Mouse (Mus musculus) sigmoid colon, adult 10 weeks (tissue): ENCODE results near the gene Dnmt3b. TPM values are rescaled to one million over a fixed set of nuclear protein-coding genes. Genes with fewer than 3 reads are reported as not detected.

Source experiments
- polyA plus RNA-seq: library from polyadenylated mRNA; stranded (reverse); fragments of 350-450 nt; fragmentation: Illumina TruSeq; extraction: RNeasy Lipid Tissue Mini Kit (QIAGEN cat#74804); gene quantifications from one replicate; pipeline ENCODE4 v1.2.3, GENCODE M21; 2014; ENCODE audit warnings: low read depth, low replicate concordance

The Dnmt3b gene
- polyA plus RNA-seq, result 1.4 TPM

DNA sequence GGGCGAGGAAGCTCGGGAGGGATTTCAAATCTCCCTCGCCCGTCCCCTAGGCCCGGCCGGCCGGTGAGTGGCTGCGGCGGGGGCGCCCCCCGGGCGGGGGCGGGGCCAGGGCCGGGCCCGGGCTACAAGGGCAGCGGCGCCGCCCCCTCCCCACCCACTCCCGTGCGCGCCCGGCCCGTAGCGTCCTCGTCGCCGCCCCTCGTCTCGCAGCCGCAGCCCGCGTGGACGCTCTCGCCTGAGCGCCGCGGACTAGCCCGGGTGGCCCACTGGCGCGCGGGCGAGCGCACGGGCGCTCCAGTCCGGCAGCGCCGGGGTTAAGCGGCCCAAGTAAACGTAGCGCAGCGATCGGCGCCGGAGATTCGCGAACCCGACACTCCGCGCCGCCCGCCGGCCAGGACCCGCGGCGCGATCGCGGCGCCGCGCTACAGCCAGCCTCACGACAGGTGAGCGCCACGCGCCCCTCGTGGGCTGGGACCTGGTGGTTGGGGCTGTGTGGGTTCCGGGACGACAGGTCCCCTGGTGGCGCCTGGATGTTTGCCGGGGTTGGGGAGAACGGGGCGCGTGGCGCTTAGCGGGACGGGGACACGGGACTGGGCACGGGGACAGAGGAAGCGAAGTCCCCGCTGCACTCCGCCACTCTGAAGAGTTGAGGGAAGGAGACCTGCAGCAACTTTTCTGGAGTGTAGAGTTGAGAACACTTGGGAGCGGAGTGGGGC, at the start of gene Dnmt3b:
Gene Dnmt3b, plus strand, starts transcription at position 153 of the 716 bp plus-strand sequence.

DNA sequence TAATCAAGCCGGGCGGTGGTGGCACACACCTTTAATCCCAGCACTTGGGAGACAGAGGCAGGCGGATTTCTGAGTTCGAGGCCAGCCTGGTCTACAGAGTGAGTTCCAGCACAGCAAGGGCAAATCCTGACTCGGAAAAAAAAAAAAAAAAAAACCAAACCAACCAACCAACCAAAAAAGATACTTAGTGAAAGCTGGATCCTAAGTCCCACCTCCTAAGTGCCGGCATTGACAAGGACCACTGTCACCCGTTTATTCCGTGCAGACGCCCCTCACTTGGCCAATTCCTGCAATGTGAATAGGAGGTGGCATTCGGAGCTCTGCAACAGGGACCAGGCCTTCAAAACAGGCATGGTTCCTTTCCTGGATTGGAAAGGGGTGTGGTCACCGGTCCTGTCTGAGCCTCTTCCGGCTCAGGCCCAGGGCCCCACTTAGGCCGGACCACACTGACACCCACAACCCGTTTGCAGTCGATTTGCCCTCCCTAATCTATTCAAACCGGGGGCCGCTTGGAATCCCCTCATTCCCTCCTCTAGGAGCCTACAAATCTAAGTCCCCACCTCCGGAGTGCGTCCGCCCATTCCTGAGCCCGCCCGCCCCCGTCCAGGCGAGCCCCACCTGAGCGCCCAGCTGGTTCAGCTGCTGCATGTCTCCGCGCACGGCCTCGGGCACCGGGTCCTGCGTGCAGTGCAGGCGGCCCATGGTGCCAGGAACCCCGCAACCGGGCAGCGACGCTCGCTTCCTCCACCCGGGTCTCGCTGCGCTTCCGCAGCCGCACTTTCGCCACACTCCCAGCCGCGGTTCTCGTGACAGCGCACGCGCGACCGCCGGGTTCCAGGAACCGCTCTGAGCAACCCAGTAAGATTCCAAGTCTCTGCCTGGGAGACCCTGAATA, 17.0 kb upstream of the Dnmt3b start, which contains the start of gene Commd7:
Gene Commd7, minus strand, starts transcription at position 806 of the 895 bp plus-strand sequence.

DNA sequence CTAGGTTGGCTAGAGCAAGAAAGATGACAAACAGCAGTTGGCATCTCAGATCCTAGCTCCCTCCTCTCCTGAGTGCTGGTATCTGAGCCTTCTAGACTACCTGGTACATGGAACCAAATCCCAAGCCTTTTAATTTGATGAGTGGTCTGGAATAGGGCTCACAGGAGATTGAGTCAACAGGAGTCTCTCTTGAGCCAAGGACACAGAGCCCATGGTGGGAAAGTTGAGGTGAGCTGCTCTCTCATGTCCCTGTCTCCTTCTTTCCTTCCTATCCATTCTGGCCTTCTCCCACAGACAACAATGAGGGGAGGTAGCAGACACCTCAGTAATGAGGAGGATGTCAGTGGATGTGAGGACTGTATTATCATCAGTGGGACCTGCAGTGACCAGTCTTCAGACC, 47.1 kb downstream of the Dnmt3b start, which contains the start of gene Dnmt3c:
Gene Dnmt3c, plus strand, starts transcription at position 301 of the 400 bp plus-strand sequence.

Other genes with a start within 250 kb of the Dnmt3b start
- gene 4930404H24Rik, start 156.7 kb upstream of the Dnmt3b start, polyA plus RNA-seq, result not detected
- gene Nol4l, start 119.5 kb upstream of the Dnmt3b start, polyA plus RNA-seq, result 26.0 TPM
- 16.8 TPM for gene Commd7, start 16.7 kb upstream of the Dnmt3b start, polyA plus RNA-seq
- gene Dnmt3c, start 47.2 kb downstream of the Dnmt3b start, polyA plus RNA-seq, result not detected
- 364 TPM for gene Mapre1, start 91.8 kb downstream of the Dnmt3b start, polyA plus RNA-seq
- not detected for gene Efcab8, start 130.5 kb downstream of the Dnmt3b start, polyA plus RNA-seq
- gene Sun5, start 221.6 kb downstream of the Dnmt3b start, polyA plus RNA-seq, result not detected
- not detected for gene Bpifb2, start 225.6 kb downstream of the Dnmt3b start, polyA plus RNA-seq